Mouse (Mus musculus) neural tube, embryonic 11.5 days (tissue): Measurements from ENCODE around the gene Metrnl. TPM values are rescaled to one million over a fixed set of nuclear protein-coding genes. Genes with fewer than 3 reads are reported as not detected.

Experiments used
- polyA plus RNA-seq: library from polyadenylated mRNA; unstranded; fragments of >200 nt; fragmentation: Nextera tagmentation; extraction: Ambion mirVana; gene quantifications from 2 replicates; pipeline ENCODE4 v1.2.1, GENCODE M21; 2014

Metrnl gene
- polyA plus RNA-seq, 1 experiment from 2014 or later, result 18.9 TPM

Other genes starting within 250 kb of the Metrnl start
- gene Tbcd, start 249.6 kb upstream of the Metrnl start, polyA plus RNA-seq, result 51.6 and 54.6 TPM in 2 replicates
- 0.58 and 1.1 TPM in 2 replicates for gene Zfp750, start 182.2 kb upstream of the Metrnl start, polyA plus RNA-seq
- 6.1 and 6.4 TPM in 2 replicates for gene B3gntl1, start 28.4 kb upstream of the Metrnl start, polyA plus RNA-seq
- gene Ptchd3, start 128.7 kb downstream of the Metrnl start, polyA plus RNA-seq, result not detected in 2 replicates